Mouse (Mus musculus) kidney, adult 11 months (tissue): Measurements from ENCODE around the gene Usp18.

Source experiments
- DNase-seq: peaks from one replicate; pipeline ENCODE4 v3.0.0; 2022

Usp18 gene

DNA sequence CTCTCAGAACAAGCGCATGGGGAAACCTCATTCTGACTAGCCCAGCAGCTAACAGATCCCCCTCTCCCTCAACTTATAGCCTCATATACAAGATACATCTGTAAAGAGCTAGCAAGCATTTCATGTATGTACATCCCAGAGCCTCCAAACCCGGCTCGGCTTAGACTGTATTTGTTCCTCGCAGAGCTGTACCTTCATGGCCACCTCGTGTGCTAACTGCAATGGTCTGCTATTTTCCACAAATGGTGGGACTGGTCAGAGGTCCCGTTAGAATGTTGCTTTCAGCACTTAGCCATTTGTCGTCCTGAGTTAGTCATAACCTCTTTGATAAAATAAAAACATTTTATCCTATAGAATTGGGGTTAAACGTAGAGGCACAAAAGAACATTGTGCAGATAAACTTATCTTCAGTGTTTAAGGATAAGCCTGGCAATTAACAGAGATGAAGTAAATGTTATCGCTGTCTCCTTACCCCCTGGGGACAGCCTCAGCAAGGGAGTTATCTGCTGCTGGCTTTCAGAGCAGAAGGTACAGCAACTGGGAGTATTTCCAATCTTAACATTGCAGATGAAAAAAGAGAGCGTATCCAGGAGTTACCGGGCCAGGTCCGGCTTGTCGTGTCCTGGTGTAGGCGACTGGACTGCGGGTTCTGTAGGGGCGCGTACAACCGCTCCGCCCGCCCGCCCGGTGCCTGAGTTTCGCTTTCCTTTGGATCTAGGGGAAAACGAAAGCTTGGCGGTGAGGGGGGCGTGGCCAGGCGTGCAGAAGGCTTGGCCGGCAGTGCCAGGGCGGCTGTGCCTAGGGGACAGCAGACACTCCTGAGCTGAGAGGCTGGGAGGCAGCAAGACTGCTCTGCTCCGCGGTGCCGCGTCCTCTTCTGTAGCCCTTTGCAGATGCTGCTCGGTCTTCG, at the start of gene Usp18:
Usp18 (plus strand) TSS at position 780 of the 910 bp plus-strand sequence.
- peak; percentile 92 for DNase-seq

DNA sequence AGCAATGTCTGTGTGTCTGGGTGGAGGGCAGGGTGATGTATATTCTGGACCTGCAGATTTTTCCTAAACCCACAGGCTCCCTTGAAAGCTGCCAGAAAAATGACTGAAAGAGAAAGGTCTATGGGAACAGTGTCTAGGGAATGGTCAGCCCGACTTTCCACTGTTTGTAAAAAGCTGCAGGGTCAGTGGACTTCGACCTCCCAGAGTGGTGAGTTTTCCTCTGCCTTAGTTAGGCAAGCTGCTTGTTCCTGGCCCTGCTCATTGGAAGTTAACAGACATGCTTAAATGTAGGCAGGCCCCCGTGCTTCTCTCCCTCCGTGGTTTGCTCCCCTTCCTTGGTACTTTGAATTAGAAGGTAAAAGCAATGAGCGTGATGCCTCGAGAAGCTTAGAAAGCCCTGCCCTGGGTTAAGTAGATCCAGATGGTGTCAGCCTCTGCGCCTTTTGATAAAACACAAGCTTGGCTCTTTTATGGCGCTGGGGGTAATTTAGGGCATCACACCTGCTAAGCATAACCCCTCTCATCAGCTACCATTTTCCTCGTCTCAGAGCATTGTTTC, 47.8 kb upstream of the Usp18 start:
- no peak for DNase-seq

DNA sequence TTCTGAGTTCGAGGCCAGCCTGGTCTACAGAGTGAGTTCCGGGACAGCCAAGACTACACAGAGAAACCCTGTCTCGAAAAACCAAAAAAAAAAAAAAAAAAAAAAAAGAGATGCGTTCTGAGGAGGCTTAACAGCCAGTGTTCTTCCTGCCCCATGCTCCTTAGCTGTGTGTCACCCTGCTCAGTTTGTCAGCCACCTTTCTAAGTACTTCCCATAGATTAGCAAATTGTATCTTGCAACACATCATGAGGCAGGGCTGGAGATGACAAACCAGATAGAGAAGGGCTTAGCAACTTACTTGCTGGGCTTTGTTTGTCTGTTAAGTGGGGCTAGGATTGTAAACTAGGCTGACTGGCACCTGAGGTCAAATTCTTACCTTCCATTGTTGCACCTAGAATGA, 45.2 kb upstream of the Usp18 start:
- DNase-seq = no peak

DNA sequence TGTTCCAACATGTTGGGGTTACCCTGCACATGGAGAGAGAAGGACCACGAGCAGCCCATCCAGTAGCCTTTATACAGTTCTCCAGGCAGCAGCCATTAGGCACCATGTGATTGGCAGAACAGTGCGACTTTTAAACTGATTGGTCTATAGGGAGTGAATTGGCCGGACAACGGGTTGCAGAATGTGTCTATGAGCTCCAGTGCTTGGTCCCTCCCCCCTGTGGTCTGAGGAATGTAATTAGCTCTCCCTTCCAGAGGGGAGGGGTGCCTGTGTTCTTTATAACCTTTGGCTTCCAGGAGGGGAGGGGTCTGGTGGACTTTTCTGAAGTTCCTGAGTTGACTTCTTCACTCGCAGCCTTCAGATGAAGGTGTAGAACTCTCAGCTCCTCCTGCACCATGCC, 43.7 kb upstream of the Usp18 start:
- DNase-seq = no peak

DNA sequence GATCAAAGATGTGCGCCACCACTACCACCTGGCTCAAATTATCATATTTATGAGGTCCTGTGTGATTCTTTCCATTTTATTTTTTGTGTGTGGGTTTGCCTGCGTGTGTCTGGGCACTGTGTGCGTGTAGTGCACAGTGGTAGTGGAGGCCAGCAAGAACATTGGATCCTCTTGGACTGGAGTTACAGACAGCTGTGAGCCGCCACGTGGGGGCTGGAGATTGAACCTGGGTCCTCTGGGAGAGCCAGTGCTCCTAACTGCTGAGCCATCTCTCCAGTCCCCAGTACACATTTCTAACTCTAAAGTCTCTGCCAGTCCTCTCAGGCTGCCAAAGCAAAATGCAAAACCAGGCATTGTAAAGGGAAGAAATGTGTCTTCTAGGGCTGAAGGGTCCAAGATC, 39.2 kb upstream of the Usp18 start:
- DNase-seq = no peak

DNA sequence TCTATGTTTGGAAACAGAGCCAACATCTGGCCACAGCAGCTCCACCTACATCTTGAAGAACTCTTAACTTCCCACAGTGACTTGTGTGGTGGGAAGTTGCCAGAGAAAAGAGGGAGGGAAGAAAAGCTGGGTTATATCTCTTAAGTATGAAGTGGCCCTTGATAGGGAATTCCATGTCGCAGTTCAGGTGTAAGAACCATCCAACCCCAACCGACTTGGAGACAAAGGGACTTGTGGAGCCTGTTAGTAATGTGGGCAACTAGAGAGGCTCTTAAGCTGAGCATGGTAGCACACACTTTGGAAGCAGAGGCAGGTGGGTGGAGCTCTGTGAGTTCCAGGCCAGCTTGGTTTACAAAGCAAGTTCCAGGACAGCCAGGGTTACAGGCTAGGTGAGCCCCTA, 36.1 kb upstream of the Usp18 start:
- no peak for DNase-seq

DNA sequence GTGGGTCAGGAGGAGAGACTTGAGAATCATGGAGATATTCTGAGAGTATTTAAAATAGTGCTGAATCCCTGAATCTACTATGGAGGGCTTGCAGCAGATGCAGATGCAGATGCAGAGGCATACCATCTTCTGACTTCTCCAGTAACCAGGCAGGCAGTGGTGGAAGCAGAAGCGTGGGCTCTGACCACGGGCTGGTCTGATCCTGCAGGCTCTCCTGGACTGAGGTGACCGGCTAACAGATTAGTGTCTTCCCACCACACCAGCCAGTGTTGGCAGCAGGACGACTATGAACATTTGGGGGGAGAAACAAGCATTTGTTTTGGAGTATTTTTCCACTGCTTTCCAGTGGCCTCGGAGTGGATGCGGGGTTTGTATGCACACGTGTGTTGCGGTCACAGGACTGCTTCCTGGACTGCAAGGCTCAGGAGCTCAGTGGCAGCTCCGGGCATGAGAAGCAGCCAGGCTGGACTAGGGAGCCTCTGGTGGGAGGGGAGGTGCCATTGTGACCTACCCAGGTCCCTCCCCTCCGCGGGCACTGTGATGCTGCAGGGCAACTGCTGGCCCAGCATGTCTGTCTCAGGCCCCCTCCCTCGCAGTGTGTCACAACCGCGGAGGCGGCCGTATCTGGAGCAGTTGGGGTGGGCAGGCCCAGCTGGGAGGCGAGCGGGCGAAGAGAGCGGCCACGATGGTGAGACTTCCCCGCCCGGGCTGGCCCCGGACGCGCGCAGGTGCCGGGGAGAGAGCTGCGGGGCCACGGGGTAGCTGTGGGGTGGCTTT, 35.4 kb upstream of the Usp18 start, which contains the start of gene Tuba8:
Tuba8 (plus strand) TSS at position 548 of the 777 bp plus-strand sequence.
- DNase-seq = peak; percentile 42

DNA sequence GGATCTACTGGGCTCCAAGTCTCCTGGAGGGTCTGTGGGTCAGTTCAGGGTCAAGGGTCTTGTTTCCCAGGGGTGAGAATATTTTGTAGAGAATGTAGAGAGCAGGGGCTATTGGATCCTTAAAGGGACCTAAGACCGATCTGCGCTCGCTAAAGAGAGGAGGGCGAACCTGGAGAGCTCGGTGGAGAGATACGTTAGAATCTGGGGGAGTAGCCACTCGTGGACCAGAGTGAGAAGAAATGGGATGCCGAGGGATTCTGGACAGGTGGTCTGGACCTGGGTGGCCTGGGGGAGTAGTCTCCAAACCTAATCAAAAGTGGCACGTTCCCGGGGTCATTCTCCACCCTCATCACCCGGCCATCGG, 34.8 kb upstream of the Usp18 start:
- DNase-seq = no peak

DNA sequence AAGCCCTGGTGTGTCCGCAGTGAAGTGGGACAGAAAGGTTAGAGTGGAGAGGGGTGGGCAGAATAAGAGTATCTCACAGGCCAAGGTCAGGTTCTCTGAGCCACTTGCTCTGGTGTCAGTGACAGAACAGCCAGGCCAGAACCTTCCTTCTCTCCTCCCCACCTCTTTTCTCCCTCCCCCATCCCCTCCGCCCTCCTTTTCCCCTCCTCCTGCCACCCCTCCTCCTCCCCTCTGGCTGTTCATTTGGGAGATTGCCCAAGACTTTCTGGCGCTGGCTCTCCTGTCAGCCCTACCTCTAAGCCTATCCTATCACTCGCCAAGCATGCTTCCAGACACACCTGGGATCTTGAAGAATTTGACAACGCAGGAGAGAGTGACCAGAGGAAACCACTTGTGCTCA, 34.0 kb upstream of the Usp18 start:
- DNase-seq = no peak

DNA sequence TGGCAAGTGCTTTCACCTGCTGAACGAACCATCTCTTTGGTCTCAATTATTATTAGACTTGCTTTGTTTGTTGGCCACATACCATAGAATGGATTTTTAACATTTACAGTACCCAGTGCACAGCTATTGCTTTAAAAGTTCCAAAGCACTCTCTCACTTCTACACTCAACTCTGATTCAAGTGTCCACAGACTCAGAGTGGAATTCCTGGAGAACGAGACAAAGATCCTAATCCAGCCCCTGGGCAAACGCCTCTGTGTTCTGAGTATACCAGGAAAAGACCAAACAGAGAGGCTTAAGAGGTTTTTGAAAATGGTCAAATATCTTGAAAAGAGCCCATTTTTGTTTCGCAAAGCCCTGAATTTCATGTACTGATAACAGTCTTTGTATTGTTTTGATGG, 32.7 kb upstream of the Usp18 start:
- DNase-seq = no peak

DNA sequence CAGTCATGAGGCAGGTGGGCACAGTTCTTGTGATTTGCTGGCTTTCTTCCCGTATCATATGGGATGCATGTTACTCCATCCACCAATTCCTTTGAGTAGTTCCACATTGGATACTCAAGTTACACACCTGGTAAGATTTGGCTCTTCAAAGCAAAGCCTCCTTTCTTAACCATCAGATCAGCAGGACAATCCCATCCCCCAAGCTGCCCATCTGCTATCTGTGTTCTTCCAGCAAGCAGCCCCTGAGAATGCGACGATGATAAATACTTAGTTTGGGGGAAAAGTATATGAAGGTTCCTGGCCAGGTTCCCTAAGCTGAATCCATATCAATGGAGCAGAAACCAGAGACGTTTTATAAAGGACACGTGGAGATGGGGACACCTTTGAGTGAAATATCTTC, 31.5 kb upstream of the Usp18 start:
- no peak for DNase-seq

DNA sequence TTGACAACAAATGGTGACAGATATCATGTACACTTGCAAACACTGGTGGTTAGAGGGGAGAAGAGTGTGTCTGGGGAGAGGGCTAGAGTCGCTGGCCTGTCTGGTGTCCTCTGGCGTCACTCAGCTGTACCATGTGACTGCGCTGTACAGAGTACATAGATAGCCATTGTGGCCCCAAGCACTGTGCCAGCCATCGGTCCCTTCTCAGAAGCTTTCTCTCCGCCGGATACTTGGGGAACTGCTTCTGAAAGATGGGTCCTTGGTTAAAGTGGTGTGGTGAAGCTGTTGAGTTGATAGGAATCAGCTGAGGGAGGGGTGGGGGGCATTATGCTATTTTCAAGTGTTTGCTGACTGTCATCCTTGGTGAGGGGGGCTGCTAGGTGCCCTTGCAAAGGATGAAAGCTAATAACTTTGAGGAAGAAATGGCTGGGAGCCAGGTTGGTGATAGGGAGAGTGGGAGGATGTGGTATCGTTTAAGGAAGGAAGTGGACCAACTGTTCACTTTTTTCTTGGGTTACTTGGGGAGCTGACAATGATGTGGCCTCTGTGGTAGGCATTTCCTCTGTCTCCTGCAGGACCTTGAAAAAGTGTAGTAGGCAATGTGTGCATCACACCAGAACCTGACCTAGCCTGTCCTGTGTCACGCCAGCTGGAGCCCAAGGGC, 30.9 kb upstream of the Usp18 start:
- DNase-seq = no peak

DNA sequence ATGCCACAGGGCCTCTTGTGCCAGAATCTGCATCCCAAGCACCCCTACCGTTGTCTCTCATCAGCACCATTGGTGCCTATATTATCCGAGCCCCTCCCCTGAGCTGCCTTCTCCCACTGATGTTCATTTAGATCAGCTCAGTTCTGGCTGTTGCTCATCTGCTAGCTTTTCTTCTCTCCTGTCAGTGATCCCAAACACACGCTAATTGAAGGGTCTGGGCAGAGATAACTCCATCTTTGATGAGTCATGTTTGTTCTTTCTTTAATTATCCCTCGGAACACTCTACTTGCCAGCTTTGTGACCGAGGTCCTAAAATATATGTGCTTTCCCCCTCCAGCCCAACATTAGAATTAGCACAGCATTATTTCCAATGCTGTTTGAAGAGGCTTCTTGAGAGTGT, 30.4 kb upstream of the Usp18 start:
- DNase-seq = no peak

DNA sequence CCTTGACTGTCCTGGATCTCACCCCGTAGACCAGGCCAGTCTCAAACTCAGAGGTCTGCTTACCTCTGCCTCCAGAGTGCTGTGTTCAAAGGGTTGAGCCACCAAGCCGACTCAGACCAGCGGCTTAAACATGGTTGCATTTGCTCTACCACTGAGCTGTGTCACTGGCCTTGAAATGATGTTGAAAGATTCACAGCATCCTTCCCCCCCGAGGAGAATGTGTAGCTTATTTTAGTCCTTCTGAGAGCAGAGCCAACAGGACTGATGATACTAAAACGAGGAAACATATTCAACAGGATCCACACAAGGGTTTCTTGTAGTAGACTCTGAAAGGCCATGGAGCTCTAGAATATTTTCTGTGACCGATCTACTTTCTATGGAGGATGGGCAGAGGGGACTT, 29.8 kb upstream of the Usp18 start:
- no peak for DNase-seq

DNA sequence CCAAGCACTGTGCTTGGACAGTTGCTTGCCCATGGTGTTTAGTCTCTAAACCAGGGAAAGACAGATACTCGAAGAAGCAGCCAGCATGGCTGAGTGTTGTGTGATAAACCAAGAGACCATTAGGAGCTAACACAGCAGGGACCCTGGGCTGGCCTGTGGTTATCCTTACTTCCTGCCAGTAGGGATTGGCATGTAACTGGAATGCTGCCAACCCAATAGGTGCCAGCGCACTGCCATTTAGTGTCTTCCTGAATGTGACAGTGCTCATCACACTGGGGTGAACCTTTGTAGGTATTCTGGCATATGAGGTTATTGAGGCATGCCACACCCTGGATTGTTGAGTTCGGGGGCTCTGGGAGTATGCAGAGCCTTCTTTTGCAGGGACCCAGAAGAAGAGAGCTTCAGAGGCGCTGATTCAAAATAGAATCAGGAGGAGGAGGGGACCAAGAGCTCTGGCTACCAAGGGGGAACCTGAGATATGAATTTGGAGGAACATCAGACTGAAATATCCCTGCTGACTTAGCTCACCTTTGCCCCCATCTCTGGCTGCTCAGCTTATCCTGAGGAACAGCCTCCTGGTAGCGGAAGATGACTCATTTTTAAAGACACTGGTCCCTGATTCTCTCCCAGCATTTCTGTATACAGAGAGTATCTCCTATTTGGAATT, 29.0 kb upstream of the Usp18 start:
- DNase-seq = no peak

DNA sequence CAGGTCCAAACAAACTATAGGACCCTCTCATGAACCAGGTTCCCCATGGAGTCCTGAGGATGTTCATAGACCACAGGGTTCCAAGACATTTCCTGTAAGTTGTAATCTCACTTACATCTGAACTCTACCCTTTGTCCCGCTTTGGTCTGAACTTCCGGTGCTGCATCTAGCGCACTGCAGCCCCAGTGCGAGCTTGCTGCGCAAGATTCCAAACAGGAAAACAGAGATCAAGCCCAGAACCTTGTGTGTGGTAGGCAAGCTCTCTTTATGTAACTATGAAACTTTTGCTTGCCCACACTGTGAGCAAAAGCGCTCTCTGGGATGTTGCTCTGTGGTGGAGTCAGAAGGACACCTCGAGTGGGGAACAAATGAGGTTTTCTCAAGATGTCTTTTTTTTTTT, 27.7 kb upstream of the Usp18 start:
- DNase-seq = no peak

DNA sequence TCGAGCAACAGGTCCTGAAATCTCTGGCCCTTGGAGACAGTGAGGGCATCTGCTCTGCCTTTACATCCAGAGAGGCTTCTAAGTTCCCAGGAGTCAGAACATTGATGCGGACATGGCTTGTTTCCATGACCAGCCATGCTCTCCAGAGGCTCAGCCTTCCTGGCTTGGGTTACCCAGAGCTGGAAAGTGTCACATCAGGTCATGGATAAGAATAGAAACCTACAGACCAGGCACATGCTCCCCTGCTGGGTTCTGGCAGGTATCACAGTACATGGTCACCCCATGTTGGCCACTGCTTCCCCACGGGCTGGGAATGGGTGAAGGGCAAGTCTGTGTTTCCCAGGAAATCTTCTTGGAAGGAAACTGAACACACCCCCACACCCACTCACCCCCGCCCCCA, 26.3 kb upstream of the Usp18 start:
- no peak for DNase-seq

DNA sequence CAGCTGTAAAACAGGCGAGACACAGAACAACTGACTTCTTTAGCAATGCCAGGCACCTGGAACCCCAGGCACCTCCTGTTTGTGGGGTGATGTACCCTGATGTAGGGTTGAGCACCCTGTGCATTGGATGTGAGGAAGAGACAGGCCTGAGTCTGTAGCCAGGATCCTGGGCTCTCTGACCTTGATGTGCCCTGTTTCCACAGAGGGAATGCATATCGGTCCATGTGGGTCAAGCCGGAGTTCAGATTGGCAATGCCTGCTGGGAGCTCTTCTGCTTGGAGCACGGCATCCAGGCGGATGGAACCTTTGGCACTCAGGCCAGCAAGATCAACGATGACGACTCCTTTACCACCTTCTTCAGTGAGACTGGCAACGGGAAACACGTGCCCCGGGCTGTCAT, 25.5 kb upstream of the Usp18 start:
- no peak for DNase-seq

DNA sequence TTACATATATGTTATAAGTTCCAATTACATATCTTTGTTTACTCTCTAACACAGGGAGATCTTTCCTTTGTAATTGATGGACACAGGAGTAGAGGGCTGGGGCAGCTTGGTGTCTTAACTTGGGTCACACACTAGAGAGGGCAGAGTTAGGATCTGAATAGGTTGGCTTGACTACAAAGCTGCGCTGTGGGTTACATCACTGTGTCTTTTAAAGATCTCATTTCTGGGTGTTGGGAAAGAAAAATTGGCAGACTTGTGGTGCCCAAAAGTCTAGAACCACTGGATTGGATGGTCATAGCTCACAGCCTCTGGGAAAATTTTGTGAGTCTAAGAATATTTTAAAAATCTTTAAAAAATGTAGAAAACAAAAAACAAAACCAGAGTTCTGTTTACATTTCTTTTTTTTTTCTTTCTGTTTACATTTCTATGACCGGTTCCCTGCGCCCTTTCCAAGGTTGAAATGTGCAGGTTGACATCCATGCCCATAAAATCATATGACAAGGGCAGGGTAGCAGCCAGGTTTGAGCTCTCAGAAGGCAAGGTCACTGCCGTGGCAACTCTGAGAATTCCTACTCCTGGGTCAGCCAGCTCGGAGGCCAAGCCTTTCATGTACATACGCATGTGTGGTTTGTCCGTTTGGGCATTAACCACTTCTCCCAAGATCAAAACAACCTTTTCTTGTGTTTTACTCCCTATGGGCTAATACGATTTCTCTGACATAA, 23.7 kb upstream of the Usp18 start:
- DNase-seq = no peak

DNA sequence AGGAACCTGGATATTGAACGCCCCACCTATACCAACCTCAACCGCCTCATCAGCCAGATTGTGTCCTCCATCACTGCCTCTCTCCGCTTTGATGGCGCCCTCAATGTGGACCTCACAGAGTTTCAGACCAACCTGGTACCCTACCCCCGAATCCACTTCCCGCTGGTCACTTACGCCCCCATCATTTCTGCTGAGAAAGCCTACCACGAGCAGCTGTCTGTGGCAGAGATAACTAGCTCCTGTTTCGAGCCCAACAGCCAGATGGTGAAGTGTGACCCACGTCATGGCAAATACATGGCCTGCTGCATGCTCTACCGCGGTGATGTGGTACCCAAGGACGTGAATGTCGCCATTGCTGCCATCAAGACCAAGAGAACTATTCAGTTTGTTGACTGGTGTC, 22.7 kb upstream of the Usp18 start:
- no peak for DNase-seq

DNA sequence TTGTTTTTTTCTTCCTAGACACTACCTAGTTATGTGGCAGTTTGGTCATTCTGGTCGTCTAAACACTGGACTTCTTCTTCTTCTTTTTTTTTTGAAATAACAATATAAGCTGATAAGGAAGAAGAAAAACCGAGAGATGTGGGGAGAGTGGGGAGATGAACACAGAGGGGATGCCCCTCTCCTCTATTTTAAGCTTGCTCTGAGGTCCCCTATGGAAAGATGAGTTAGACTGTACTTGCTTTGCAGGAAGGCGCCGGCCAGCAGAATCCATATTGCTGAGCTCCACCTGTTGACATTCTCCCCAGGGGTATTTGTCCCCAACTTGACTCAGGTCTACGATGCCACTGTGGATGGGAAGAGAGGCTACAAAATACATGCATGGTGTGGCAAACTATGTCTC, 21.6 kb upstream of the Usp18 start:
- DNase-seq = no peak

DNA sequence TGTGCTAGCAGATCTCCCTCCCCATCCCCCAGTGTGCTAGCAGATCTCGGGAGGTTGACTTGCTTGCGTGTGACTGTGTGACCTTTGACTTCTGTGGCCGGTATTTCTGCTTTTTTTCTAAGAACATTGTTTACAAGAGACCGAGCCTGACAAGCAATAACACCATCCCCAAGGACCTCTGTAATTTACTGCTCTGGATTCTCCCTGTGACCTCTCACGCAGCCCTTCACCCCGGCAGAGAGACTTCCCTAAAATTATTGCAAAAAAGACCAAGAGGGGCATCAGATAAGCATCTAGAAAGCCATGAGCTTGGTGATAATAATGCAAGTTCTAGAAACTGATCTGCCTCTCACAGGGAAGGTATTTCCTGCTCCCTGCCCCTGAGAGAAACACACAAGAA, 20.7 kb upstream of the Usp18 start:
- peak; percentile 39 for DNase-seq
